Mouse (Mus musculus) kidney, postnatal 0 days (tissue): ENCODE measurements around the gene Pklr. TPM values are rescaled to one million over a fixed set of nuclear protein-coding genes. Genes with fewer than 3 reads are reported as not detected.

ENCODE experiments used
- ATAC-seq: fragments of 200-750 bp; cut with Nextera tagmentation; replicated peaks from 2 replicates; pipeline ENCODE4 v1.8.0; 2017; ENCODE audit warnings: low read depth, moderate number of reproducible peaks, moderate TSS enrichment, moderate library complexity; ENCODE audit not compliant: low FRiP score
- DNase-seq: peaks from one replicate; pipeline ENCODE4 v3.0.0-alpha.2; 2016; ENCODE audit warnings: low spot score
- H3K27ac ChIP-seq: fragments of 300-500 bp; sonication (generic); 2 replicates; pipeline ENCODE4 v1.5.1; 2014; ENCODE audit warnings: mild to moderate bottlenecking
- H3K27me3 ChIP-seq: fragments of 300-500 bp; sonication (generic); 2 replicates; pipeline ENCODE4 v1.6.1; 2014; ENCODE audit warnings: low read length, mixed read lengths; ENCODE audit not compliant: insufficient read depth
- H3K36me3 ChIP-seq: fragments of 300-500 bp; sonication (generic); 2 replicates; pipeline ENCODE4 v1.6.1; 2014; ENCODE audit warnings: low read length, mixed read lengths; ENCODE audit not compliant: insufficient read depth
- H3K4me1 ChIP-seq: fragments of 300-500 bp; sonication (generic); replicated peaks from 2 replicates; pipeline ENCODE4 v1.6.1; 2014; ENCODE audit warnings: antibody characterized with exemption, low read length, mixed read lengths; ENCODE audit not compliant: insufficient read depth
- H3K4me2 ChIP-seq: fragments of 300-500 bp; sonication (generic); 2 replicates; pipeline ENCODE4 v1.6.1; 2014; ENCODE audit warnings: mild to moderate bottlenecking, low read length, moderate library complexity, mixed read lengths
- H3K4me3 ChIP-seq: fragments of 300-500 bp; sonication (generic); replicated peaks from 2 replicates; pipeline ENCODE4 v1.5.1; 2014; ENCODE audit warnings: low read depth, low read length
- H3K9ac ChIP-seq: fragments of 300-500 bp; sonication (generic); 2 replicates; pipeline ENCODE4 v1.6.1; 2014; ENCODE audit warnings: low read depth, low read length
- H3K9me3 ChIP-seq: fragments of 300-500 bp; sonication (generic); replicated peaks from 2 replicates; pipeline ENCODE4 v1.6.1; 2016; ENCODE audit warnings: low read length, inconsistent platforms, mixed read lengths
- CTCF ChIP-seq: IDR thresholded peaks from 2 replicates; pipeline ENCODE4 v1.5.1; 2016; ENCODE audit warnings: antibody characterized with exemption, low read depth, mild to moderate bottlenecking, moderate library complexity
- WGBS: fragments of 180-500 bp; shearing (Covaris S2); extraction: QIAGEN DNeasy Blood & Tissue Kit; methylation state at CpG from one replicate; pipeline ENCODE4 v1.1.7; 2014; 5-methylcytosine and 5-hydroxymethylcytosine counted together
- polyA plus RNA-seq: library from polyadenylated mRNA; unstranded; fragments of >200 nt; fragmentation: Nextera tagmentation; extraction: Ambion mirVana; gene quantifications from 2 replicates; pipeline ENCODE4 v1.2.1, GENCODE M21; 2015

Pklr gene
- polyA plus RNA-seq, 1 experiment from 2014 or later = 3.7 TPM

GRCm38 (mm10) chr3:89101812-89102494 is 34.0 kb upstream of the Pklr start, which contains the start of gene Fdps:
Gene Fdps, minus strand, starts transcription at chr3:89101959.
- under 1% methylated on average over 26 of the region's 26 CpGs for WGBS
- Histone ChIP-seq H3K9ac (peak within 1 kb of the TSS; percentile 51), H3K27me3 (no peaks in the 10 kb centered on the region), H3K36me3 (peaks cover 7% of the 10 kb centered on the region; the same call in 1 of the 2 replicates), H3K4me1 (peaks cover 4% of the 10 kb centered on the region; the same call in 1 of the 2 replicates), H3K9me3 (no peaks in the 10 kb centered on the region), H3K27ac (peak within 1 kb of the TSS; percentile 57; the same call in 1 of the 2 replicates), H3K4me2 (peak within 1 kb of the TSS; percentile 86), H3K4me3 (peak within 1 kb of the TSS; percentile 50)
- ATAC-seq (peak; percentile 99), DNase-seq (peak; percentile 100)
- peak; percentile 33; the same call in 1 of the 2 replicates for TF ChIP-seq CTCF

DNA sequence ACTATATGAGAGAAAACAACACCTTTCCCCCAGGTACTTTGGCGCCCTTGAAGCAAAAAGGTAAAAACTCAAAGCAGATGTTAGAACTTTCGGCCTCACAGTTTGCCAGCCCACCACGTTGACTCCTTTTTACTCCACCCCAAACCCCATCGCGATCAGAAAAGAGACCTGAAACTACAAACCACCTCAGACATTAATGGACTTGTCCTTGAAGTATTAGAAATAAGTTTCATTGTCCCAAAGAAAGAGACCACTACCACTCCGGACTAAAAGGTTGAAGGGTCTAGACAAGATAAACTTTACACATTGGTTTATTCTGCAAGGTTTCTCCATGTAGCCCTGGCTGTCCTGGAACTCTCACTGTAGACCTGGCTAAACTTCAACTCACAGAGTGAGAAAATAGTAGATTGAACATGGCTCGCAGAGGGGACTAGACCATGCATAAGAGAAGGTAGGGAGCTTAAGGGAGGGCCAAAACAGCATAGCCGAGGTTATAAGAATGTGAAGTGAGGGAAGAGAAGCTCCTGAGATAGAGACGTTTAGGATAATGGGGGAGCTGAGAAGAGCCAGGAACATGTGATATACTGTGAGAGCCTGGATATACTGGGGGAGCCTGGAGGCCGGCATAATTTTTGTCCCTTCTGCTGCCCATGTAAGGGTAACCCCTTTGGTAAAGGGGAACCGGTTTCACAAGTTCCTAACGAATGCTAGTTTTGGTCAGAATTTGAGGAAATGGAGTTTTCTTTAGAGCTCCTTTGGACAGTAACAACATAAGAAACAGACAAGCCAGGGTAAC is 33.2 kb upstream of the Pklr start:
- H3K9me3 ChIP-seq = no peaks in the 10 kb centered on the region
- 57% methylated on average over 12 of the region's 12 CpGs for WGBS
- 0 out of 2 replicates have a peak overlapping the region, but pooled peaks have one; percentile 19 for H3K27ac ChIP-seq
- no peaks in the 10 kb centered on the region for H3K27me3 ChIP-seq
- peak overlapping the region; percentile 46 for H3K4me2 ChIP-seq
- peaks cover 4% of the 10 kb centered on the region; the same call in 1 of the 2 replicates for H3K4me1 ChIP-seq
- no peak overlapping the region for H3K9ac ChIP-seq
- H3K4me3 ChIP-seq = peak overlapping the region; percentile 50; the same call in 1 of the 2 replicates
- DNase-seq = no peak
- no peak for TF ChIP-seq CTCF
- H3K36me3 ChIP-seq = no peaks in the 10 kb centered on the region
- no peak for ATAC-seq

GRCm38 (mm10) chr3:89103291-89103595 is 32.7 kb upstream of the Pklr start:
- TF ChIP-seq CTCF = no peak
- Histone ChIP-seq H3K4me2 (no peak overlapping the region), H3K27ac (0 out of 2 replicates have a peak overlapping the region, but pooled peaks have one; percentile 19), H3K36me3 (no peaks in the 10 kb centered on the region), H3K9ac (no peak overlapping the region), H3K9me3 (no peaks in the 10 kb centered on the region), H3K4me1 (peaks cover 4% of the 10 kb centered on the region; the same call in 1 of the 2 replicates), H3K4me3 (no peak overlapping the region), H3K27me3 (no peaks in the 10 kb centered on the region)
- ATAC-seq = no peak
- DNase-seq = no peak
- 61% methylated on average over 4 of the region's 4 CpGs for WGBS

- Histone ChIP-seq H3K9me3 (no peaks in the 10 kb centered on the region), H3K27ac (no peak overlapping the region), H3K4me1 (no peaks in the 10 kb centered on the region), H3K4me2 (no peak overlapping the region), H3K9ac (no peak overlapping the region), H3K27me3 (no peaks in the 10 kb centered on the region), H3K36me3 (no peaks in the 10 kb centered on the region), H3K4me3 (no peak overlapping the region)
- no peak for TF ChIP-seq CTCF
- no peak for ATAC-seq
- no peak for DNase-seq
Measured at GRCm38 (mm10) chr3:89106881-89107280, 29.1 kb upstream of the Pklr start.

- ATAC-seq = no peak
- Histone ChIP-seq H3K4me1 (no peaks in the 10 kb centered on the region), H3K9ac (no peak overlapping the region), H3K36me3 (no peaks in the 10 kb centered on the region), H3K27me3 (no peaks in the 10 kb centered on the region), H3K4me3 (no peak overlapping the region), H3K9me3 (no peaks in the 10 kb centered on the region), H3K27ac (no peak overlapping the region), H3K4me2 (no peak overlapping the region)
- no peak for TF ChIP-seq CTCF
- 62% methylated on average over 3 of the region's 3 CpGs for WGBS
- no peak for DNase-seq
Measured at GRCm38 (mm10) chr3:89107545-89107944, 28.4 kb upstream of the Pklr start.

DNA sequence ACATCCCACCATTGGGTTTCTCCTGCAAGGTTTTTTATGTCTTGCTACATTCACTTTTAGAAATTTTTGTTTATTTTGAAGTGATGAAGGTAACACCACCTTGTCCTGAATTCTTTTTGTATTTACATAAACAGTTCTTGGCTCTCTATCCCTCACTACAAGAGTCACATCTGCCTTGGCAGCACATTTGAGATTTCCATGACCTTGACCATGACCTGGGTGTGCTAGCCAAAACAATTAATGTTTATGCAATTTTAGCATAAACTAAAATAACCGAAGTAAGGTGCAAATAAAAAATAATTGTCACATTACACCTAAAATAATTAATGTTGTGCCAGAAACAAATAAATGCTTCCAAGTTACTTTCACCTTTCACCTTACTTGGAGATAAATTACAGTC is 27.8 kb upstream of the Pklr start:
- WGBS = 41% methylated on average over 1 of the region's 1 CpGs
- H3K27me3 ChIP-seq = no peaks in the 10 kb centered on the region
- no peak overlapping the region for H3K27ac ChIP-seq
- ATAC-seq (no peak), DNase-seq (no peak)
- H3K9me3 ChIP-seq = no peaks in the 10 kb centered on the region
- H3K9ac ChIP-seq = no peak overlapping the region
- no peaks in the 10 kb centered on the region for H3K4me1 ChIP-seq
- no peaks in the 10 kb centered on the region for H3K36me3 ChIP-seq
- H3K4me3 ChIP-seq = no peak overlapping the region
- TF ChIP-seq CTCF = no peak
- H3K4me2 ChIP-seq = no peak overlapping the region
